9 mouse cellular contexts compared by ENCODE assay signal in genomic region chr7:45798511-45798836, GRCm38 (mm10). TPM values are rescaled to one million over a fixed set of nuclear protein-coding genes. Genes with fewer than 3 reads are reported as not detected.
A peak's percentile ranks its signal among the peaks of the same experiment; 100 is the strongest.
DNase-seq lines count a peak whose midpoint lies in the region; ATAC-seq and TF ChIP-seq lines count a peak whose summit lies in the region.
"Had no signal": no experiment of that assay in that cellular context is flagged by ENCODE, and none has a peak within 500 bp of the region (broad histone marks: within the 10 kb centered on the region; RNA-seq: fewer than 3 reads in every experiment).

No protein-coding gene starts in this region.

- no peaks in the 10 kb centered on the region for H3K27me3 ChIP-seq in ES-Bruce4 (ENCODE audit: control insufficient read depth, insufficient read depth, low read length, poor library complexity, severe bottlenecking)
- peaks cover 53% of the 10 kb centered on the region for H3K27me3 ChIP-seq in heart, embryonic 16.5 days (ENCODE audit: control insufficient read depth, insufficient read depth, low read length)
- peaks cover 52% of the 10 kb centered on the region for H3K27me3 ChIP-seq in limb, embryonic 12.5 days
- H3K27me3 ChIP-seq in midbrain, postnatal 0 days (ENCODE audit: insufficient read depth, low read length) = no peaks in the 10 kb centered on the region
- H3K27me3 ChIP-seq: Patski had no signal

- no peak for DNase-seq in gastrocnemius, adult 2 months
- DNase-seq in gastrocnemius, adult 18-20 months (ENCODE audit: low spot score) = no peak
- no peak for DNase-seq in midbrain, postnatal 0 days (ENCODE audit: low spot score)
- DNase-seq in frontal cortex, adult 2 months (ENCODE audit: extremely low spot score in 1 of 2, low spot score in 1 of 2) = no peak

- peaks cover 6% of the 10 kb centered on the region for H3K4me1 ChIP-seq in ES-Bruce4 (ENCODE audit: control insufficient read depth, insufficient read depth, low read length)
- peaks cover 12% of the 10 kb centered on the region for H3K4me1 ChIP-seq in heart, embryonic 16.5 days (ENCODE audit: control insufficient read depth, insufficient read depth, low read length)
- peaks cover 33% of the 10 kb centered on the region for H3K4me1 ChIP-seq in limb, embryonic 12.5 days (replicated peaks)
- no peaks in the 10 kb centered on the region for H3K4me1 ChIP-seq in midbrain, postnatal 0 days (ENCODE audit: insufficient read depth, low read length)

- H3K9ac ChIP-seq in ES-Bruce4 (ENCODE audit: low read depth, poor library complexity, severe bottlenecking) = peak overlapping the region; percentile 55
- H3K9ac ChIP-seq in heart, embryonic 16.5 days (ENCODE audit: low read length) = peak overlapping the region; percentile 47
- peak overlapping the region; percentile 69 for H3K9ac ChIP-seq in limb, embryonic 12.5 days (replicated peaks)
- peak overlapping the region; percentile 30; the same call in 1 of the 2 replicates for H3K9ac ChIP-seq in midbrain, postnatal 0 days (replicated peaks; ENCODE audit: low read length, poor library complexity, severe bottlenecking)

- under 1% methylated on average over 19 of the region's 19 CpGs for WGBS in heart, embryonic 16.5 days
- WGBS in limb, embryonic 12.5 days = under 1% methylated on average over 19 of the region's 19 CpGs
- 2% methylated on average over 19 of the region's 19 CpGs for whole genome bisulfite sequencing in midbrain, postnatal 0 days

- TF ChIP-seq CTCF in gastrocnemius, adult 2 months (IDR thresholded peaks at IDR 0.05) = no peak
- TF ChIP-seq CTCF in ES-Bruce4 (IDR thresholded peaks at IDR 0.05; ENCODE audit: low read depth, low read length) = no peak
- no peak for TF ChIP-seq CTCF in midbrain, postnatal 0 days (IDR thresholded peaks at IDR 0.05)

- peak overlapping the region; percentile 69 for H3K4me2 ChIP-seq in heart, embryonic 16.5 days (ENCODE audit: low read depth, low read length)
- H3K4me2 ChIP-seq in limb, embryonic 12.5 days = peak overlapping the region; percentile 91
- H3K4me2 ChIP-seq in midbrain, postnatal 0 days (ENCODE audit: low read depth, low read length, poor library complexity, severe bottlenecking) = peak overlapping the region; percentile 38

- intact Hi-C loops in gastrocnemius, adult 2 months (cut with DNase I) = no loop called here

- no peaks in the 10 kb centered on the region for H3K36me3 ChIP-seq in ES-Bruce4 (ENCODE audit: control insufficient read depth, insufficient read depth, low read length, poor library complexity, severe bottlenecking)
- H3K36me3 ChIP-seq in heart, embryonic 16.5 days (ENCODE audit: control insufficient read depth, insufficient read depth) = no peaks in the 10 kb centered on the region
- peaks cover 57% of the 10 kb centered on the region for H3K36me3 ChIP-seq in limb, embryonic 12.5 days
- H3K36me3 ChIP-seq in midbrain, postnatal 0 days (ENCODE audit: insufficient read depth, low read length) = peaks cover 54% of the 10 kb centered on the region

- H3K9me3 ChIP-seq in ES-Bruce4 (replicated peaks; ENCODE audit: control insufficient read depth, insufficient read depth, low read length, poor library complexity, severe bottlenecking) = no peaks in the 10 kb centered on the region
- H3K9me3 ChIP-seq in heart, embryonic 16.5 days (replicated peaks; ENCODE audit: control insufficient read depth, low read length) = no peaks in the 10 kb centered on the region
- H3K9me3 ChIP-seq in limb, embryonic 12.5 days = no peaks in the 10 kb centered on the region
- H3K9me3 ChIP-seq in midbrain, postnatal 0 days (ENCODE audit: low read length) = no peaks in the 10 kb centered on the region

- ATAC-seq in heart, embryonic 16.5 days (replicated peaks; ENCODE audit: extremely low read depth, insufficient read depth, low FRiP score) = no peak
- ATAC-seq in limb, embryonic 12.5 days (ENCODE audit: insufficient number of reproducible peaks, insufficient read depth, low FRiP score, low TSS enrichment, low read depth) = no peak
- ATAC-seq in midbrain, postnatal 0 days (ENCODE audit: low FRiP score) = no peak
- no peak for ATAC-seq in monocyte, adult 5-6 weeks (replicated peaks; ENCODE audit: insufficient number of reproducible peaks, low FRiP score, low TSS enrichment, poor library complexity, severe bottlenecking)
- ATAC-seq: Patski had no signal

- H3K27ac ChIP-seq in gastrocnemius, adult 2 months = no peak overlapping the region
- H3K27ac ChIP-seq in ES-Bruce4 (ENCODE audit: insufficient read depth, low read length) = no peak overlapping the region
- no peak overlapping the region for H3K27ac ChIP-seq in heart, embryonic 16.5 days (ENCODE audit: low read length)
- no peak overlapping the region for H3K27ac ChIP-seq in limb, embryonic 12.5 days
- no peak overlapping the region for H3K27ac ChIP-seq in midbrain, postnatal 0 days (ENCODE audit: low read depth, low read length)

- TF ChIP-seq POLR2A in ES-Bruce4 (IDR thresholded peaks at IDR 0.05; ENCODE audit: insufficient read depth, low read length) = no peak

- no peak for TF ChIP-seq EP300 in ES-Bruce4 (IDR thresholded peaks at IDR 0.05; ENCODE audit: insufficient read depth, low read depth, low read length)

- peak overlapping the region; percentile 74 for H3K4me3 ChIP-seq in gastrocnemius, adult 2 months
- peak overlapping the region; percentile 84 for H3K4me3 ChIP-seq in ES-Bruce4 (ENCODE audit: low read depth, low read length)
- H3K4me3 ChIP-seq in heart, embryonic 16.5 days (ENCODE audit: low read length) = peak overlapping the region; percentile 50
- H3K4me3 ChIP-seq in limb, embryonic 12.5 days (replicated peaks) = peak overlapping the region; percentile 52
- H3K4me3 ChIP-seq in midbrain, postnatal 0 days (ENCODE audit: low read depth, low read length) = peak overlapping the region; percentile 17

RNA-seq across cellular contexts. Expression of gene Sult2b1, which starts 14.0 kb away (rescaled TPM):
- total RNA-seq in gastrocnemius, adult 2 months (2021) = not detected
- not detected for total RNA-seq in gastrocnemius, adult 18-20 months (2021)
- 5.4 and 6.4 TPM in 2 replicates for polyA plus RNA-seq in ES-Bruce4 (2011; ENCODE audit: insufficient read depth, insufficient read length, low read depth, missing spikeins)
- polyA plus RNA-seq in heart, embryonic 16.5 days (2015; fragmentation: Nextera tagmentation; extraction: Ambion mirVana) = 0.66 and 0.72 TPM in 2 replicates
- polyA plus RNA-seq in limb, embryonic 12.5 days (2016; fragmentation: Nextera tagmentation; extraction: Ambion mirVana) = 1.6 and 1.9 TPM in 2 replicates
- total RNA-seq in midbrain, postnatal 0 days (2014; rRNA removed) = 5.0 and 5.1 TPM in 2 replicates
- 5.6 and 6.1 TPM in 2 replicates for polyA plus RNA-seq in midbrain, postnatal 0 days (2015; fragmentation: Nextera tagmentation; extraction: Ambion mirVana)
- polyA plus RNA-seq in frontal cortex, adult 2 months (2012; rRNA removed) = 15.2 and 17.7 TPM in 2 replicates
- total RNA-seq in monocyte, adult 5-6 weeks (2017) = 1.3 to 7.5 TPM in 2 of 3 replicates, not detected in the other

RNA-seq across cellular contexts. Expression of gene Lmtk3, which starts 14.9 kb away (rescaled TPM):
- total RNA-seq in gastrocnemius, adult 2 months (2021) = under 1 TPM in 1 of 2 experiments, not detected in 1; 0.06 TPM
- total RNA-seq in gastrocnemius, adult 18-20 months (2021) = not detected
- polyA plus RNA-seq in ES-Bruce4 (2011; ENCODE audit: insufficient read depth, insufficient read length, low read depth, missing spikeins) = 9.6 and 11.3 TPM in 2 replicates
- 0.53 and 0.57 TPM in 2 replicates for polyA plus RNA-seq in heart, embryonic 16.5 days (2015; fragmentation: Nextera tagmentation; extraction: Ambion mirVana)
- 3.4 and 4.9 TPM in 2 replicates for polyA plus RNA-seq in limb, embryonic 12.5 days (2016; fragmentation: Nextera tagmentation; extraction: Ambion mirVana)
- 170 and 172 TPM in 2 replicates for total RNA-seq in midbrain, postnatal 0 days (2014; rRNA removed)
- 13.7 and 19.1 TPM in 2 replicates for polyA plus RNA-seq in midbrain, postnatal 0 days (2015; fragmentation: Nextera tagmentation; extraction: Ambion mirVana)
- 170 and 198 TPM in 2 replicates for polyA plus RNA-seq in frontal cortex, adult 2 months (2012; rRNA removed)
- total RNA-seq in monocyte, adult 5-6 weeks (2017) = not detected in 3 replicates

RNA-seq across cellular contexts. Expression of gene Cyth2, which starts 15.9 kb away (rescaled TPM):
- 10 to 100 TPM; 29.6 to 33.2 TPM for total RNA-seq in gastrocnemius, adult 2 months (2021)
- total RNA-seq in gastrocnemius, adult 18-20 months (2021) = 10 to 100 TPM; 25.3 to 34.6 TPM
- polyA plus RNA-seq in ES-Bruce4 (2011; ENCODE audit: insufficient read depth, insufficient read length, low read depth, missing spikeins) = 75.1 and 75.8 TPM in 2 replicates
- 90.8 and 90.9 TPM in 2 replicates for polyA plus RNA-seq in heart, embryonic 16.5 days (2015; fragmentation: Nextera tagmentation; extraction: Ambion mirVana)
- 171 and 175 TPM in 2 replicates for polyA plus RNA-seq in limb, embryonic 12.5 days (2016; fragmentation: Nextera tagmentation; extraction: Ambion mirVana)
- 210 and 223 TPM in 2 replicates for total RNA-seq in midbrain, postnatal 0 days (2014; rRNA removed)
- polyA plus RNA-seq in midbrain, postnatal 0 days (2015; fragmentation: Nextera tagmentation; extraction: Ambion mirVana) = 219 and 236 TPM in 2 replicates
- polyA plus RNA-seq in frontal cortex, adult 2 months (2012; rRNA removed) = 158 and 167 TPM in 2 replicates
- 59.2 to 78.0 TPM (median 72.7 TPM) in 3 replicates for total RNA-seq in monocyte, adult 5-6 weeks (2017)

RNA-seq across cellular contexts. Expression of gene Kcnj14, which starts 26.1 kb away (rescaled TPM):
- under 1 TPM in 1 of 2 experiments, not detected in 1; 0.20 TPM for total RNA-seq in gastrocnemius, adult 2 months (2021)
- under 1 TPM in 1 of 2 experiments, not detected in 1; 0.28 TPM for total RNA-seq in gastrocnemius, adult 18-20 months (2021)
- 0.75 TPM in 1 of 2 replicates, not detected in the other for polyA plus RNA-seq in ES-Bruce4 (2011; ENCODE audit: insufficient read depth, insufficient read length, low read depth, missing spikeins)
- polyA plus RNA-seq in heart, embryonic 16.5 days (2015; fragmentation: Nextera tagmentation; extraction: Ambion mirVana) = 0.50 and 0.57 TPM in 2 replicates
- 1.6 and 2.2 TPM in 2 replicates for polyA plus RNA-seq in limb, embryonic 12.5 days (2016; fragmentation: Nextera tagmentation; extraction: Ambion mirVana)
- total RNA-seq in midbrain, postnatal 0 days (2014; rRNA removed) = 0.71 and 2.1 TPM in 2 replicates
- polyA plus RNA-seq in midbrain, postnatal 0 days (2015; fragmentation: Nextera tagmentation; extraction: Ambion mirVana) = 1.5 TPM in 2 replicates
- 2.1 and 2.6 TPM in 2 replicates for polyA plus RNA-seq in frontal cortex, adult 2 months (2012; rRNA removed)
- total RNA-seq in monocyte, adult 5-6 weeks (2017) = 0.19 TPM in 1 of 3 replicates, not detected in the others

RNA-seq across cellular contexts. Expression of gene Grwd1, which starts 32.3 kb away (rescaled TPM):
- 10 to 100 TPM; 14.6 to 16.0 TPM for total RNA-seq in gastrocnemius, adult 2 months (2021)
- 10 to 100 TPM; 13.4 to 14.3 TPM for total RNA-seq in gastrocnemius, adult 18-20 months (2021)
- 32.3 and 36.3 TPM in 2 replicates for polyA plus RNA-seq in ES-Bruce4 (2011; ENCODE audit: insufficient read depth, insufficient read length, low read depth, missing spikeins)
- polyA plus RNA-seq in heart, embryonic 16.5 days (2015; fragmentation: Nextera tagmentation; extraction: Ambion mirVana) = 38.1 and 40.2 TPM in 2 replicates
- 75.4 and 78.0 TPM in 2 replicates for polyA plus RNA-seq in limb, embryonic 12.5 days (2016; fragmentation: Nextera tagmentation; extraction: Ambion mirVana)
- 31.3 and 34.2 TPM in 2 replicates for total RNA-seq in midbrain, postnatal 0 days (2014; rRNA removed)
- 48.7 and 52.9 TPM in 2 replicates for polyA plus RNA-seq in midbrain, postnatal 0 days (2015; fragmentation: Nextera tagmentation; extraction: Ambion mirVana)
- polyA plus RNA-seq in frontal cortex, adult 2 months (2012; rRNA removed) = 17.9 TPM in 2 replicates
- total RNA-seq in monocyte, adult 5-6 weeks (2017) = 5.8 to 8.7 TPM (median 6.7 TPM) in 3 replicates

Comparison
In these comparisons a context has a peak if more than half of its experiments do, and no peak if none do; other contexts are left out.
1. H3K4me3 ChIP-seq: peak in every context shown above with its lines; median percentile 84 in ES-Bruce4; 74 in gastrocnemius, adult 2 months; 52 in limb, embryonic 12.5 days; 50 in heart, embryonic 16.5 days; 17 in midbrain, postnatal 0 days.
2. H3K4me2 ChIP-seq: peak in every context shown above with its lines; median percentile 91 in limb, embryonic 12.5 days; 69 in heart, embryonic 16.5 days; 38 in midbrain, postnatal 0 days.